Mouse (Mus musculus) midbrain, embryonic 15.5 days (tissue): ENCODE data around the gene Ctxn1. TPM values are rescaled to one million over a fixed set of nuclear protein-coding genes. Genes with fewer than 3 reads are reported as not detected.
"Not testable (repeated sequence)": the region's sequence is repeated elsewhere in the genome, so short reads cannot be mapped to it uniquely, and the experiment has no call there.

ENCODE experiments used
- ATAC-seq: fragments of 200-750 bp; cut with Nextera tagmentation; replicated peaks from 2 replicates; pipeline ENCODE4 v1.8.0; 2017; ENCODE audit warnings: moderate TSS enrichment
- H3K27ac ChIP-seq: fragments of 300-500 bp; sonication (generic); 2 replicates; pipeline ENCODE4 v1.5.1; 2015; ENCODE audit warnings: mild to moderate bottlenecking, inconsistent platforms
- H3K27me3 ChIP-seq: fragments of 300-500 bp; sonication (generic); replicated peaks from 2 replicates; pipeline ENCODE4 v1.6.1; 2015; ENCODE audit warnings: inconsistent platforms
- H3K36me3 ChIP-seq: fragments of 300-500 bp; sonication (generic); replicated peaks from 2 replicates; pipeline ENCODE4 v1.6.1; 2015; ENCODE audit warnings: inconsistent platforms
- H3K4me1 ChIP-seq: fragments of 300-500 bp; sonication (generic); 2 replicates; pipeline ENCODE4 v1.6.1; 2015; ENCODE audit warnings: inconsistent platforms
- H3K4me2 ChIP-seq: fragments of 300-500 bp; sonication (generic); 2 replicates; pipeline ENCODE4 v1.6.1; 2015; ENCODE audit warnings: inconsistent platforms, mild to moderate bottlenecking, moderate library complexity
- H3K4me3 ChIP-seq: fragments of 300-500 bp; sonication (generic); 2 replicates; pipeline ENCODE4 v1.5.1; 2015; ENCODE audit warnings: mild to moderate bottlenecking, inconsistent platforms
- H3K9ac ChIP-seq: fragments of 300-500 bp; sonication (generic); 2 replicates; pipeline ENCODE4 v1.6.1; 2015; ENCODE audit warnings: mild to moderate bottlenecking, inconsistent platforms
- H3K9me3 ChIP-seq: fragments of 300-500 bp; sonication (generic); 2 replicates; pipeline ENCODE4 v1.6.1; 2016; ENCODE audit warnings: inconsistent platforms
- WGBS: fragments of 180-500 bp; shearing (Covaris S2); methylation state at CpG from one replicate; pipeline ENCODE4 v1.1.7; 2015; ENCODE audit warnings: mixed read lengths; 5-methylcytosine and 5-hydroxymethylcytosine counted together
- polyA plus RNA-seq: library from polyadenylated mRNA; unstranded; fragments of >200 nt; fragmentation: Nextera tagmentation; extraction: Ambion mirVana; gene quantifications from 2 replicates; pipeline ENCODE4 v1.2.1, GENCODE M21; 2015

The Ctxn1 gene
- polyA plus RNA-seq, 1 experiment from 2014 or later = 278 TPM

DNA sequence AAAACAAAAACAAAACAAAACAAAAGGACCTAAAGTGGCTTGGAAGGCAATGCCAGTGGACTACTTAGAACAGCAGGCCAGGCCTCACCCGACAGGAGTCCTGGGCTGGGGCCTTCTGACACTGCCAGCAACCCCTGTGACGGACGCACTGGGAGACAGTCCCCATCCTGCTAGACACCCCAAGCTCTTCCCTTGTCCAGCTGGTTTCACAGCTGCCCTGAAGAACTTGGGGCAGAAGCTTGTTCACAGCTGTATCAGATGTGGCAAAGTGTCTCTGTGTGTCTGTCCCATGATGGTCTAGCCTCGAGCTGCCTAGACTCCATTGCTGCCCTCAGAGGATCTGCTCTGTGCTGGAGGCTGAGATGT is 714 bp upstream of the Ctxn1 start:
- Histone ChIP-seq H3K9me3 (no peaks in the 10 kb centered on the region), H3K27me3 (no peaks in the 10 kb centered on the region), H3K4me1 (peaks cover 34% of the 10 kb centered on the region), H3K4me2 (0 out of 2 replicates have a peak overlapping the region, but pooled peaks have one; percentile 58), H3K9ac (no peak overlapping the region), H3K36me3 (peaks cover 27% of the 10 kb centered on the region), H3K27ac (peak overlapping the region; percentile 94), H3K4me3 (peak overlapping the region; percentile 72; the same call in 1 of the 2 replicates)
- ATAC-seq = no peak
- 79% methylated on average over 4 of the region's 4 CpGs for WGBS

- WGBS = under 1% methylated on average over 32 of the region's 32 CpGs
- Histone ChIP-seq H3K27ac (peak overlapping the region; percentile 94), H3K9ac (peak overlapping the region; percentile 83), H3K9me3 (no peaks in the 10 kb centered on the region), H3K27me3 (no peaks in the 10 kb centered on the region), H3K36me3 (peaks cover 31% of the 10 kb centered on the region), H3K4me2 (peak overlapping the region; percentile 58), H3K4me1 (peaks cover 45% of the 10 kb centered on the region), H3K4me3 (peak overlapping the region; percentile 72)
- peak; percentile 75 for ATAC-seq
Measured at GRCm38 (mm10) chr8:4258678-4259077, 396 bp downstream of the Ctxn1 start.

DNA sequence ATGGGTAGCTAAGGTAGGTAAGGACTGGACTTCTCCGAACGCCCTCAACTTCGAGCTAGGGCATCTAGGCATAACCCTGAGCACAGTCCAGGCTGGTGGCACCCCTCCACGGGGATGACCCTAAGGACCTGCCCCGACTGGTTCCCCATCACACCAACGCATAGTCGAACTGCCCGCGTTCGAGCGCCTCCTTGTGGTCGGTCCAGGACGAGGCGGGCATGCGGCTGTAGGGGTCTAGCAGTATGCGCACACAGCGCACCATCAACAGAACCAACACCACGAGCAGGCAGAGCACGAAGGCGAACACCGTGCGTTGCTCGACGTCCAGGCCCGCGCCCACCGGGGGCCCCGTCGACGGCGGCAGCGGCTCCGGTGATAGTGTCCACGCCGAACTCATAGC is 841 bp downstream of the Ctxn1 start:
- peaks cover 48% of the 10 kb centered on the region for H3K4me1 ChIP-seq
- H3K4me2 ChIP-seq = peak overlapping the region; percentile 58
- whole genome bisulfite sequencing = 2% methylated on average over 35 of the region's 35 CpGs

DNA sequence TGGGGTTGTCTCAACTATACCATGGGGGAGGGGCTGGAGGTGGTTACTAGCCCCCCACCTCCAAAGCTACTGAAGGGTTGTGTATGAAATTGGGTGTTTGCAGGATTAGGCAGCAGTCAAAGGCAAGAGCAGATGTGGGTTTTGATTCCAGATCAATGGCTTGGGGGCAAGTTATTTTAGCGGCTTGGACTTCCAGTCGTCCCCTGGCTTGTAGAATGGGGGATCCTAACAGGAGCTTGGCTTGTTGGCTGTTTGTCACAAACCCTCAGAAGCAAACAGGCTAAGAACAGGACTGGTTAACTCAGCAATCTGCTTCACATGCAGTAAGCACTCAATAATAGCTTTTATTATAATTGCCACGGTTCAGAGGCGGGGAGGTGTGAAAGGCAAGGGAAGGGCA is 1.7 kb downstream of the Ctxn1 start:
- Histone ChIP-seq H3K4me1 (peaks cover 51% of the 10 kb centered on the region), H3K9ac (peak overlapping the region; percentile 83), H3K4me3 (peak overlapping the region; percentile 72), H3K36me3 (peaks cover 27% of the 10 kb centered on the region), H3K9me3 (no peaks in the 10 kb centered on the region), H3K4me2 (peak overlapping the region; percentile 58), H3K27me3 (no peaks in the 10 kb centered on the region), H3K27ac (peak overlapping the region; percentile 94)
- 47% methylated on average over 4 of the region's 4 CpGs for WGBS
- no peak for ATAC-seq

More for the DNA sequence above, 841 bp downstream of the Ctxn1 start:
- H3K27me3 ChIP-seq = no peaks in the 10 kb centered on the region
- H3K9ac ChIP-seq = peak overlapping the region; percentile 83
- H3K9me3 ChIP-seq = no peaks in the 10 kb centered on the region
- H3K27ac ChIP-seq = peak overlapping the region; percentile 94
- H3K36me3 ChIP-seq = peaks cover 29% of the 10 kb centered on the region
- peak; percentile 69 for ATAC-seq
- H3K4me3 ChIP-seq = peak overlapping the region; percentile 72

- H3K4me2 ChIP-seq = peak overlapping the region; percentile 58
- peak overlapping the region; percentile 83; the same call in 1 of the 2 replicates for H3K9ac ChIP-seq
- H3K27me3 ChIP-seq = no peaks in the 10 kb centered on the region
- peaks cover 27% of the 10 kb centered on the region for H3K36me3 ChIP-seq
- peak overlapping the region; percentile 72 for H3K4me3 ChIP-seq
- 56% methylated on average over 4 of the region's 4 CpGs for WGBS
- ATAC-seq = no peak
- H3K27ac ChIP-seq = peak overlapping the region; percentile 94
- H3K9me3 ChIP-seq = no peaks in the 10 kb centered on the region
- peaks cover 55% of the 10 kb centered on the region for H3K4me1 ChIP-seq
Measured at GRCm38 (mm10) chr8:4256911-4257310, 2.2 kb downstream of the Ctxn1 start.

DNA sequence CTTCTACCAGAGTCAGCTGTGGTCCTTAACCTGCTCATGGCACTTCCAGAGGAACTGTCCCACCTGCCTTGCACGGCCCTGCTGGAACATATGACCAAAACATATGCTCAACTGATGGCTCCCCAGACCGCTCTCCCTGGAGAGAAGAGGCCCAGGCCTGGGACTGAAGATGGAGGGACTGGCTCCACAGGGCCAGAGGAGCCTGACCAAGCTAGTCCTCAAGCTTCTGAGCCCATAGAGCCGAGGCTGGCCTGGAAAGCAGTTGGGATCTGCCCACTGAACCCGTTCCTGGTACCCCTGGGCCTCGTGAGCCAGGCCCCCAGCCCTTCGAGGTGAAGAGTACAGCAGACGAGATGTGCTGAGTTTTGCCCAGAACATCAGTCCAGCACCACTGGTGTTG is 3.6 kb downstream of the Ctxn1 start:
- not testable (repeated sequence) for H3K27me3 ChIP-seq, ATAC-seq, H3K9me3 ChIP-seq, H3K9ac ChIP-seq, H3K4me3 ChIP-seq, H3K4me2 ChIP-seq, H3K27ac ChIP-seq
- Histone ChIP-seq H3K36me3 (peaks cover 23% of the 10 kb centered on the region), H3K4me1 (peaks cover 55% of the 10 kb centered on the region)
- WGBS = 93% methylated on average over 7 of the region's 7 CpGs

GRCm38 (mm10) chr8:4254001-4254400 is 5.1 kb downstream of the Ctxn1 start:
- peak overlapping the region; percentile 88; the same call in 1 of the 2 replicates for H3K9ac ChIP-seq
- peak overlapping the region; percentile 86 for H3K4me2 ChIP-seq
- peak overlapping the region; percentile 91 for H3K27ac ChIP-seq
- 56% methylated on average over 6 of the region's 6 CpGs for WGBS
- peaks cover 48% of the 10 kb centered on the region for H3K4me1 ChIP-seq
- H3K36me3 ChIP-seq = peaks cover 23% of the 10 kb centered on the region
- no peaks in the 10 kb centered on the region for H3K27me3 ChIP-seq
- ATAC-seq = no peak
- peak overlapping the region; percentile 71 for H3K4me3 ChIP-seq
- H3K9me3 ChIP-seq = no peaks in the 10 kb centered on the region

DNA sequence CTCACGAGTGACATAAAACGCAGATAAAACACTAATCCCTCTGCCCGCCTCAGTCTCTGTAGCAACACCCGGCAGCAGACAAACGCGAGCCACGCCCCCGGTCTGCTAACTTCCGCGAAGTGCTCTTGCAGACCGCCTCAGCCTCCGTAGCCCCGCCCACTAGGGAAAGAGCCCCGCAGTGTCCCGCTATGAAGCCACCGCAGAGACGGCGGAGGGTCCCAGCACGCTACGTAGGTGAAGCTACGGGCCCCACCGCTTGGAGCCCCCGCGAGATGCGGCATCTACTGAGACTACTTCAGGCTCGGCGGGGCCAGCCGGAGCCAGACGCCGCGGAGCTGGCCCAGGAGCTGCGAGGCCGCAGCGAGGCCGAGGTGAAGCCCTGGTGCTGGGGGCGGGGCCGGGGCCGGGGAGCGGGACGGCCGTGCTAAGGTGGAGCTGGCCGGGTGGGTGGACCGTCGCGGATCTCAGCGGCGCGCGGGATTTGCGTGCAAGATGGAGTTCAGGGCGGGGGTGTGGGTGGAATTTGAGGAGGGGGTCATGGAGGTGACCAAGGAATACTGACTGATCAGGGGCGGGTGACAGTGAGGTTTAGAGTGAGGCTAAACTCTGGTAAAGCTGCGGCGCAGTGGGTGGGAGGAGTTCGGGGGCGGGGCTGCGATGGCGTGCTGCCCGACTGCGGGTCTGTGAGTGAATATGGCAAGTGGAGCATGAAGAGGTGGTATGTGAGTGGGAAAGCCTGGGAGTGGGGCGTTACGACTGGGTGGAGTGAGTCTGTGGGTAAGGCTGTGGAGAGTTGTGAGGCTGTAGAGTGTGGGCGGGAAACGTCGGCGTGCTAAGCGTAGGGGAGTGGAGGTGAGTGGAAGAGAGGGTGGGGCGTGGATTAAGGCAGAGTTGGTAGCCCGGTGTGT is 5.9 kb downstream of the Ctxn1 start, which contains the start of gene Snapc2:
TSS of gene Snapc2 (plus strand) at position 147 of the 908 bp plus-strand sequence.
- peak; percentile 92 for ATAC-seq
- Histone ChIP-seq H3K36me3 (peaks cover 24% of the 10 kb centered on the region), H3K4me1 (peaks cover 49% of the 10 kb centered on the region), H3K27ac (peak within 1 kb of the TSS; percentile 91), H3K9ac (peak within 1 kb of the TSS; percentile 88), H3K4me3 (peak within 1 kb of the TSS; percentile 71), H3K9me3 (no peaks in the 10 kb centered on the region), H3K4me2 (peak within 1 kb of the TSS; percentile 86), H3K27me3 (no peaks in the 10 kb centered on the region; the same call in 1 of the 2 replicates)
- WGBS = 0% methylated on average over 66 of the region's 69 CpGs

DNA sequence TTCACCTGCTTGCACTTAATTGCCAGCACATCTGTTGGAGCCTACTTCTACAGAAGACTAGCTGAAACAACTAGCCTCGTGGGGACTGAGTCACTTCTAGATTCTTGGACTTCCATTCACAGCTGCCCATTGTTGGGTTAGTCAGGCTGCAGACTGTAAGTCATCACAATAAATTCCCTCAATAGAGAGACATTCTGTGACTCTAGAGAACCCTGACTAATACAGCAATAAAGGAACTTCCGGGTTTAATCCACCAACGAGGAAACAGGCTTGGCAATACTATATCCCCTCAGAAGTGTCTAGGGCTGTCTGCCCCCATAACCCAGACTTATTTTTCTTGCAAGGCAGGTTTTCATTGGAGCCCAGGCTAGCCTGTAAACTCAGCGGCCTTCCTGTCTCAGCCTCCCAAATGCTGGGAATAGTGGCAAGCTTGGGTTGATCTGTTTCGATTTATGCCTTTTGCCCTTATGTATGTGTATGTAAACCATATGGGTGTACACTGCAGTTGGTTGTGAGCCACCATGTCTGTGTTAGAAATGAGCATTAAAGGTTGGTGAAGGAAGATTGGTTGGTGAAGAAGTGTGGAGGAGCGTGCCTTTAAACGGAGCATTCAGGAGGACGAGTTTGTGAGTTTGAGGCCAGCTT is 6.8 kb downstream of the Ctxn1 start:
- Histone ChIP-seq H3K4me1 (peaks cover 40% of the 10 kb centered on the region), H3K27me3 (no peaks in the 10 kb centered on the region; the same call in 1 of the 2 replicates), H3K9ac (peak overlapping the region; percentile 88), H3K4me2 (peak overlapping the region; percentile 86), H3K36me3 (peaks cover 28% of the 10 kb centered on the region), H3K27ac (peak overlapping the region; percentile 91), H3K4me3 (peak overlapping the region; percentile 71), H3K9me3 (no peaks in the 10 kb centered on the region)
- 45% methylated on average over 8 of the region's 8 CpGs for WGBS
- no peak; the same call in 1 of the 2 replicates for ATAC-seq

GRCm38 (mm10) chr8:4250306-4250970 is 8.6 kb downstream of the Ctxn1 start:
- peaks cover 27% of the 10 kb centered on the region for H3K4me1 ChIP-seq
- no peaks in the 10 kb centered on the region for H3K9me3 ChIP-seq
- peaks cover 26% of the 10 kb centered on the region; the same call in 1 of the 2 replicates for H3K36me3 ChIP-seq
- no peak overlapping the region for H3K27ac ChIP-seq
- H3K27me3 ChIP-seq = no peaks in the 10 kb centered on the region; the same call in 1 of the 2 replicates
- H3K4me2 ChIP-seq = no peak overlapping the region
- H3K9ac ChIP-seq = no peak overlapping the region
- H3K4me3 ChIP-seq = no peak overlapping the region
- 30% methylated on average over 26 of the region's 26 CpGs for WGBS
- no peak for ATAC-seq

DNA sequence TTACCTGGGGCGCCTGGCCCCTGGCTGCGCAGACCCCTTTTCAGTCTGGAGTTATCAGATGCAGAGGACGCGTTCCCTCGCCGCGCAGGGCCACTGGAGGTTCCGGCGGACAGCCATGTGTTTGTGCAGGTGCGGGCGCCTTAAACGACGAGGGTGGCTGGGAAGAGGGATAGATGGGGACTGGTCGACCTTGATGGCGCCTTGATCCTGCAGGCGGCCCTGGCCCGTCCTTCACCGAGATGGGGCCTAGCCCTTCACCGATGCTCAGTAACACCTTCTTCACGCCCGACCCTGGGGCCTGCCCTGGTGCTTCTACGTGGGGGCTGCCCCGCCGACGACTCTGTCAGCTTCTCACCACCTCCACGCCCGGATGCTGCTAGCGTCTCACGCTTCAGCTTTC is 9.9 kb downstream of the Ctxn1 start:
- Histone ChIP-seq H3K9ac (no peak overlapping the region; the same call in 1 of the 2 replicates), H3K27me3 (no peaks in the 10 kb centered on the region; the same call in 1 of the 2 replicates), H3K36me3 (peaks cover 27% of the 10 kb centered on the region), H3K27ac (no peak overlapping the region), H3K4me2 (0 out of 2 replicates have a peak overlapping the region, but pooled peaks have one; percentile 3), H3K4me3 (no peak overlapping the region), H3K9me3 (no peaks in the 10 kb centered on the region), H3K4me1 (peaks cover 17% of the 10 kb centered on the region)
- WGBS = 22% methylated on average over 29 of the region's 29 CpGs
- no peak for ATAC-seq
